Mouse (Mus musculus): ENCODE measurements at regions not wholly inside any gene's neighbourhood (a gene's known extent, or its start where the extent isn't known, plus 50 kb on each side); places are given as distances from the start of the nearest gene placed in this dataset.
A peak's percentile ranks its signal among the peaks of the same experiment; 100 is the strongest.

DNA sequence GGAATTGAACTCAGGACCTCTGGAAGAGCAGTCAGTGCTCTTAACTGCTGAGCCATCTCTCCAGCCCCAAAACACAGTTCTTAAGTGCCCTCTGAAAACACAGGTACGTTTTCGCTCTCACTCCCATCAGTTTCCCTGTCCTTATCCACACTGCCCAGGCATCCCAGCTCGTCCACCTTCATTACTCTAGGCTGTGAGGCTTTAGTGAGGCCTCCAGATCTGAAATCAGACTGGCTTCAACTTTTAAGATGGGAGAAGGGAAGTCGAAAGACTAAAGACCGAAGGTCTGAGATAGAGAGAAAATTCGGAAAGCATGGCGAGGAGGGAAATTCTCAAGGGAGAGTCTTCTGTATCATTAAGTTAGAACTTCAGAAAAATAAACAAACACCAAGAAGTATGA lies 54.8 kb upstream of the Tet2 start:
- ATAC-seq (replicated peaks; ENCODE audit: low FRiP score, low TSS enrichment, low read depth) = no peak
- Histone ChIP-seq H3K4me3 (ENCODE audit: low read depth, low read length) (no peak overlapping the region), H3K4me1 (replicated peaks; ENCODE audit: control insufficient read depth, insufficient read depth, low read length) (0 out of 2 replicates have a peak, but pooled peaks cover 6% of the 10 kb centered on the region), H3K36me3 (ENCODE audit: control insufficient read depth, insufficient read depth, low read length) (no peaks in the 10 kb centered on the region), H3K27ac (ENCODE audit: low read depth) (no peak overlapping the region), H3K27me3 (replicated peaks; ENCODE audit: control insufficient read depth, insufficient read depth, low read length) (no peaks in the 10 kb centered on the region), H3K9me3 (ENCODE audit: control insufficient read depth, low read length) (no peaks in the 10 kb centered on the region), H3K4me2 (ENCODE audit: low read length) (no peak overlapping the region), H3K9ac (ENCODE audit: low read length) (no peak overlapping the region)
- WGBS = 92% methylated on average over 7 of the region's 7 CpGs
- no peak for DNase-seq (ENCODE audit: low spot score)

DNA sequence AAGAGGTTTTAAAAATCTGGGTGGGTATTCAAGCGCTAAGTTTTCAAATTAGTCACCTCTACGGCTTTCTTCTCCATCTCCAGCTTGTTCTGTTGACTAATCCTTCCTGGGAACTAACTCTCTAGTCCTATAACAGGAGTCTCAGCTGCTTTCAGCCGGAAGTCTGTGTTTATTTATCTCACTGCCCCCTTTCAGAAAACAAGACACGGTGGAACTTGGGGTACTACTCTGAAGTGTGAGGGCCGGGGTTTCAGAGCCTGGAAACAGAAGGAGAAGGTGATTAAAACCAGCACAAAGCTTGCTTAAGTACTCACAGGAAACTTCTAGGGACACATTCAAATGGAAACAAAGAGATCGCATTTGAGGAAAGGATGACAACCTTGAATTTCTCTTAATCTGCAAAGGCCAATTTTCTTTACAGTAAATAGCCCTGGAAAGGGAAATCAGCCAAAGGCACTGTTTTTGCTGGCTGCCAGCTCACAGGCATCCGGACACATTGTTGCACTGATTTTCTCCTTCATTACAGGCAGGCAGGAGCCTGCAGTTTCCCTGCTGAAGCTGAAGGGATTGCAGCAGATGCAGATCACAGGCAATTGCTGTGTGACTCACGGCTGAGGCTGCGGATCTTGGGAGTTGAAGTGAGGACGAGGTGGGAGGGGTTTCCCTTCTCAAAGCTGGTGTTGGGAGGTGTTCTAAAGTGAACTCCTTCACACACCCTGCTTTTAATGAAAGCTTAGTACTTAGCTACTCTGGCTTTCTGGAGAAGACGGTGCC lies 55.7 kb upstream of the Tet2 start:
- no peak overlapping the region for H3K4me3 ChIP-seq (ENCODE audit: low read depth, low read length)
- no peak overlapping the region for H3K9ac ChIP-seq (ENCODE audit: low read length)
- 0 out of 2 replicates have a peak, but pooled peaks cover 6% of the 10 kb centered on the region for H3K4me1 ChIP-seq (replicated peaks; ENCODE audit: control insufficient read depth, insufficient read depth, low read length)
- no peaks in the 10 kb centered on the region for H3K36me3 ChIP-seq (ENCODE audit: control insufficient read depth, insufficient read depth, low read length)
- peak overlapping the region; percentile 32 for H3K4me2 ChIP-seq (ENCODE audit: low read length)
- H3K27me3 ChIP-seq (replicated peaks; ENCODE audit: control insufficient read depth, insufficient read depth, low read length) = no peaks in the 10 kb centered on the region
- peak; percentile 56 for DNase-seq (ENCODE audit: low spot score)
- WGBS = 16% methylated on average over 11 of the region's 11 CpGs
- no peaks in the 10 kb centered on the region for H3K9me3 ChIP-seq (ENCODE audit: control insufficient read depth, low read length)
- ATAC-seq (replicated peaks; ENCODE audit: low FRiP score, low TSS enrichment, low read depth) = peak; percentile 68
- H3K27ac ChIP-seq (ENCODE audit: low read depth) = no peak overlapping the region

- no peak overlapping the region for H3K4me3 ChIP-seq (ENCODE audit: low read depth, low read length)
- H3K36me3 ChIP-seq (ENCODE audit: control insufficient read depth, insufficient read depth, low read length) = no peaks in the 10 kb centered on the region
- DNase-seq (ENCODE audit: low spot score) (no peak), ATAC-seq (replicated peaks; ENCODE audit: low FRiP score, low TSS enrichment, low read depth) (no peak)
- no peak overlapping the region for H3K27ac ChIP-seq (ENCODE audit: low read depth)
- no peaks in the 10 kb centered on the region for H3K27me3 ChIP-seq (replicated peaks; ENCODE audit: control insufficient read depth, insufficient read depth, low read length)
- H3K9ac ChIP-seq (ENCODE audit: low read length) = no peak overlapping the region
- 0 out of 2 replicates have a peak, but pooled peaks cover 5% of the 10 kb centered on the region for H3K4me1 ChIP-seq (replicated peaks; ENCODE audit: control insufficient read depth, insufficient read depth, low read length)
- H3K9me3 ChIP-seq (ENCODE audit: control insufficient read depth, low read length) = no peaks in the 10 kb centered on the region
- H3K4me2 ChIP-seq (ENCODE audit: low read length) = no peak overlapping the region
- 82% methylated on average over 6 of the region's 6 CpGs for WGBS
Observed at GRCm38 (mm10) chr3:133605460-133605859, 60.5 kb upstream of the Tet2 start.

DNA sequence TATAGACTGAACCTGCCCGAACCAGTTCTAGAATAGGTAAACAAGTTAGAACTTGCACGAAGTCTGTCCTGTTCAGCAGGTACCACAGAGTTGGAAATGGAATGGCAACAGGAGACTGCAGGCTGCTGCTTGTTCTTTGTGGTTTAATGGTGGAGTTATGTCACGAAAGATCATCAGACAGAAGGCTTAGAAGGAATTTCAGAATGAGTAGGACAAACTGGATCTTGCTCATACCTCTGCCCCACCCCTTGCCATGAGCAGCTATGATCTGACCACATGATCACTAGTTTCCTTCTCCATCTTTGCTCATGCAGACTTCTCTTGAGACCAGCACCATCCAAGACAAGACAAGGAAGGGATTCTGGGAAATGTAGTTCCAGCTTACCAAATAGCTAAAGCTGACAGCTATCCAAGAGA lies 63.9 kb upstream of the Tet2 start:
- H3K9me3 ChIP-seq (ENCODE audit: control insufficient read depth, low read length) = no peaks in the 10 kb centered on the region
- H3K27me3 ChIP-seq (replicated peaks; ENCODE audit: control insufficient read depth, insufficient read depth, low read length) = no peaks in the 10 kb centered on the region
- no peak overlapping the region for H3K4me2 ChIP-seq (ENCODE audit: low read length)
- 80% methylated on average over 3 of the region's 3 CpGs for WGBS
- no peaks in the 10 kb centered on the region for H3K4me1 ChIP-seq (replicated peaks; ENCODE audit: control insufficient read depth, insufficient read depth, low read length)
- H3K27ac ChIP-seq (ENCODE audit: low read depth) = no peak overlapping the region
- no peak overlapping the region for H3K9ac ChIP-seq (ENCODE audit: low read length)
- DNase-seq (ENCODE audit: low spot score) = no peak
- no peaks in the 10 kb centered on the region for H3K36me3 ChIP-seq (ENCODE audit: control insufficient read depth, insufficient read depth, low read length)
- ATAC-seq (replicated peaks; ENCODE audit: low FRiP score, low TSS enrichment, low read depth) = no peak
- no peak overlapping the region for H3K4me3 ChIP-seq (ENCODE audit: low read depth, low read length)

GRCm38 (mm10) chr3:133613836-133614711 lies 69.1 kb upstream of the Tet2 start:
- Histone ChIP-seq H3K4me1 (replicated peaks; ENCODE audit: control insufficient read depth, insufficient read depth, low read length) (peaks cover 3% of the 10 kb centered on the region; the same call in 1 of the 2 replicates), H3K4me2 (ENCODE audit: low read length) (peak overlapping the region; percentile 31; the same call in 1 of the 2 replicates), H3K27ac (ENCODE audit: low read depth) (no peak overlapping the region), H3K9me3 (ENCODE audit: control insufficient read depth, low read length) (no peaks in the 10 kb centered on the region), H3K4me3 (ENCODE audit: low read depth, low read length) (no peak overlapping the region), H3K36me3 (ENCODE audit: control insufficient read depth, insufficient read depth, low read length) (no peaks in the 10 kb centered on the region), H3K9ac (ENCODE audit: low read length) (no peak overlapping the region), H3K27me3 (replicated peaks; ENCODE audit: control insufficient read depth, insufficient read depth, low read length) (no peaks in the 10 kb centered on the region)
- ATAC-seq (replicated peaks; ENCODE audit: low FRiP score, low TSS enrichment, low read depth) (no peak), DNase-seq (ENCODE audit: low spot score) (no peak)
- 47% methylated on average over 12 of the region's 12 CpGs for WGBS

GRCm38 (mm10) chr3:133614712-133615426 lies 69.9 kb upstream of the Tet2 start:
- no peaks in the 10 kb centered on the region for H3K9me3 ChIP-seq (ENCODE audit: control insufficient read depth, low read length)
- no peak overlapping the region for H3K27ac ChIP-seq (ENCODE audit: low read depth)
- 26% methylated on average over 14 of the region's 14 CpGs for WGBS
- H3K36me3 ChIP-seq (ENCODE audit: control insufficient read depth, insufficient read depth, low read length) = no peaks in the 10 kb centered on the region
- H3K9ac ChIP-seq (ENCODE audit: low read length) = no peak overlapping the region
- peak overlapping the region; percentile 31 for H3K4me2 ChIP-seq (ENCODE audit: low read length)
- no peak for DNase-seq (ENCODE audit: low spot score)
- no peak overlapping the region for H3K4me3 ChIP-seq (ENCODE audit: low read depth, low read length)
- ATAC-seq (replicated peaks; ENCODE audit: low FRiP score, low TSS enrichment, low read depth) = no peak
- no peaks in the 10 kb centered on the region for H3K27me3 ChIP-seq (replicated peaks; ENCODE audit: control insufficient read depth, insufficient read depth, low read length)
- H3K4me1 ChIP-seq (replicated peaks; ENCODE audit: control insufficient read depth, insufficient read depth, low read length) = peaks cover 3% of the 10 kb centered on the region; the same call in 1 of the 2 replicates

DNA sequence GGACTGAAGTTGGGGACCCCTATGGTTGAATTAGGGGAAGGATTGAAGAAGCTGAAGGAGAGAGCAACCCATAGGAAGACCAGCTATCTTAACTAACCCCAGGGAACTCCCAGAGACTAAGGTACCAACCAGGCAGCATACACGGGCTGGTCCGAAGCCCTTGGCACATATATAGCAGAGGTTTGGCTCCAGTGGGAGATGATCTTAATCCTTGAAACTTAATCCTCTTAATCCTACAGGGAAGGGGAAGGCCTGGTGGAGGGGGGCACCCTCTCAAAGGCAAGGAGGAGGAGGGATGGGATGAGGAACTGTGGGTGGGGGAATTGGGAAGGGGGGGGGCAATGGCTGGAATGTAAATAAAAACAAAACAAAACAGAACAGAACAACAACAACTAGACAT lies 72.1 kb upstream of the Tet2 start:
- Histone ChIP-seq H3K9ac (ENCODE audit: low read length) (no peak overlapping the region), H3K27me3 (replicated peaks; ENCODE audit: control insufficient read depth, insufficient read depth, low read length) (no peaks in the 10 kb centered on the region), H3K4me3 (ENCODE audit: low read depth, low read length) (no peak overlapping the region), H3K4me2 (ENCODE audit: low read length) (no peak overlapping the region), H3K9me3 (ENCODE audit: control insufficient read depth, low read length) (no peaks in the 10 kb centered on the region), H3K4me1 (replicated peaks; ENCODE audit: control insufficient read depth, insufficient read depth, low read length) (peaks cover 3% of the 10 kb centered on the region; the same call in 1 of the 2 replicates), H3K27ac (ENCODE audit: low read depth) (no peak overlapping the region), H3K36me3 (ENCODE audit: control insufficient read depth, insufficient read depth, low read length) (no peaks in the 10 kb centered on the region)
- DNase-seq (ENCODE audit: low spot score) (no peak), ATAC-seq (replicated peaks; ENCODE audit: low FRiP score, low TSS enrichment, low read depth) (no peak)
- WGBS = 87% methylated on average over 2 of the region's 2 CpGs

GRCm38 (mm10) chr3:133618491-133618890 lies 73.6 kb upstream of the Tet2 start:
- 82% methylated on average over 3 of the region's 3 CpGs for WGBS
- Histone ChIP-seq H3K27me3 (replicated peaks; ENCODE audit: control insufficient read depth, insufficient read depth, low read length) (no peaks in the 10 kb centered on the region), H3K4me1 (replicated peaks; ENCODE audit: control insufficient read depth, insufficient read depth, low read length) (peaks cover 3% of the 10 kb centered on the region; the same call in 1 of the 2 replicates), H3K4me3 (ENCODE audit: low read depth, low read length) (no peak overlapping the region), H3K36me3 (ENCODE audit: control insufficient read depth, insufficient read depth, low read length) (no peaks in the 10 kb centered on the region), H3K4me2 (ENCODE audit: low read length) (no peak overlapping the region), H3K9ac (ENCODE audit: low read length) (no peak overlapping the region), H3K27ac (ENCODE audit: low read depth) (no peak overlapping the region), H3K9me3 (ENCODE audit: control insufficient read depth, low read length) (no peaks in the 10 kb centered on the region)
- ATAC-seq (replicated peaks; ENCODE audit: low FRiP score, low TSS enrichment, low read depth) = no peak
- no peak for DNase-seq (ENCODE audit: low spot score)

Data from intestine, embryonic 14.5 days (tissue).